Mouse (Mus musculus): ENCODE results near the gene Utp18.

DNA sequence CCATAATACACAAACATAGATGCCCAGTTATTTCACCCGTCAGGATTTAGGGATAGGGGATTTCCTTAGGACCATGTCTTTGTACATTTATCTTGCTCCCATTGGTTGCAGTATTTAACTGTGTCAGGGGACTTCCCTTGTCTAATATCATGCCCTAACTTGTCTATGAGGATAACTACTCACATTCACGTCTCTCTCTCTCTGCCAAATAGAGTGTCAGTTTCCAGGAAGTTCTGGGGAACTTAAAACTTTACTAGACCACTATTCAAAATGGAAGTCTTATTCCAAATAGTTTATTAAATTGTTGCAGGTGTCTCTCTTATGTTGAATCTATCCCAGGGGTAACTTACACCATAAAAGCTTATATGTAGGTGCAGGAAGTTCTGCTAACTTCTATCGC is 26.0 kb upstream of the Utp18 start:
- no peak for TF ChIP-seq CTCF (IDR thresholded peaks at IDR 0.05; ENCODE audit: borderline replicate concordance, insufficient read depth, low read depth, low read length)
- no peak for TF ChIP-seq POLR2A (IDR thresholded peaks at IDR 0.05; ENCODE audit: borderline replicate concordance, insufficient read depth, low read length)

Data from cerebellum, adult 2 months (tissue).